Mouse (Mus musculus): Measurements from ENCODE around the gene Tsc22d3. TPM values are rescaled to one million over a fixed set of nuclear protein-coding genes. Genes with fewer than 3 reads are reported as not detected.
A peak's percentile ranks its signal among the peaks of the same experiment; 100 is the strongest.
"Not testable (repeated sequence)": the region's sequence is repeated elsewhere in the genome, so short reads cannot be mapped to it uniquely, and the experiment has no call there.

Gene Tsc22d3
- polyA plus RNA-seq, 1 experiment from 2014 or later = 34.2 TPM

DNA sequence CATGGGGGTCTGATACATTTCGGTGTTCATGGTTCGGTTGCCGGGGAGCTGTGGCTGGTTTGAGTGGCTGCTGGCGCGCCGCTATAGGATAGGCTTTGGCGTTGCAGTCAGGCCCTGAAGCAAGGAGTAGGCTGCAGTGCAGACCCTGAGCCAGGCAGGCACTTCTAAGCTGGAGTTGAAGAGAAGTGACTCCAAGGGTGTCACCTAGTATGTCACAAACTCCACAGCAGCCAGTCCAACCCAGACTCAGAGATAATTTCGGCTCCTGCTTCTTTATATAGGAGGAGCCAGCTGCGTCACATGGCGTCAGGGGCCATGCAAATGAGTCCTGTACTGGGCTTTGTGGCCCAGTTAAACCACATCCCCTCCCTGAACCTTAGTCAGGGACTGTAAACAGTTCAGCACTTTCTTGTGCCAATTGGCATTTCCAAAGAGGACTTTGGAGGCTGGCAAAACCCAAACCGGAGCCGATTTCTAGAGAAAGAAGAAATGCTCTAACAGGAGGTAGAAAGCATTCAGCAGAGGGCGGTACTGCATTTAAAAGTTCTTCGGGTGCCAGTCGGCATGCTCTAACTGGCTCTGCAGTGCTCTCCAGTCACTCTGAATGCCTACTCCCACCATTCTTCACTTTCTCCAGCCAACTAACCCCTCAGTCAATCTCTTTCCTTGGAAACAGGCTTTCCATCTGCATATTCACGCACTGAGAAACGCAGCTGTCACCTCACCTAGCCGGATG lies 57.4 kb downstream of the Tsc22d3 start:
- Histone ChIP-seq H3K27me3 (ENCODE audit: insufficient read depth, low read length) (no peaks in the 10 kb centered on the region), H3K4me3 (ENCODE audit: low read depth, low read length) (peak overlapping the region; percentile 55), H3K4me1 (ENCODE audit: insufficient read depth) (0 out of 2 replicates have a peak, but pooled peaks cover 9% of the 10 kb centered on the region), H3K36me3 (replicated peaks; ENCODE audit: insufficient read depth, low read length) (no peaks in the 10 kb centered on the region), H3K9me3 (ENCODE audit: low read length) (no peaks in the 10 kb centered on the region), H3K9ac (replicated peaks) (peak overlapping the region; percentile 79), H3K4me2 (ENCODE audit: low read depth, low read length) (peak overlapping the region; percentile 68), H3K27ac (ENCODE audit: low read depth) (peak overlapping the region; percentile 91)
- TF ChIP-seq CTCF (IDR thresholded peaks at IDR 0.05; ENCODE audit: low read depth) = peak; percentile 28
- TF ChIP-seq EP300 (IDR thresholded peaks at IDR 0.05; ENCODE audit: low read depth) = peak; percentile 75; the same call in 1 of the 2 replicates
- peak; percentile 81 for DNase-seq
- ATAC-seq = peak; percentile 89
- WGBS (ENCODE audit: insufficient replicate concordance) = 24% methylated on average over 18 of the region's 18 CpGs

DNA sequence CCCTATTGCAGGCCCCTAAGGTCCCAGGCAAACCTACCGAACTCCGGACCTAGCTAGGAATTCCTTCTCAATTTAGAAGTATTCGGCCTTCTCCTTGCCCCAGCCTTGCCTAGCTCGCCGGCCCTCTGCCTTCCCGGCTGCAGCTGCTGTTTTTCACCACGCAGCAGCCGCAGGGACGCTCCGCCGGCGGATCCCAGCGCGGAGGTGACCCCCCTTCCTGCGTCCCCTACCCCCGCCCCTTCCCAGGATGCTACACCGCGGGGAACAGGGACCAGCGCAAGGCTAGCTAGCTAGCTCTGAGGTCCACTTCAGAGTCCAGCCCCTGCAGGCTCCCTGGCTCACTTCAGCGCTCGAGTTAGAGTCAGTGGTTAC lies 58.0 kb downstream of the Tsc22d3 start:
- Histone ChIP-seq H3K4me2 (ENCODE audit: low read depth, low read length) (peak overlapping the region; percentile 68), H3K9ac (replicated peaks) (peak overlapping the region; percentile 79), H3K9me3 (ENCODE audit: low read length) (no peaks in the 10 kb centered on the region), H3K4me1 (ENCODE audit: insufficient read depth) (peaks cover 13% of the 10 kb centered on the region; the same call in 1 of the 2 replicates), H3K27me3 (ENCODE audit: insufficient read depth, low read length) (no peaks in the 10 kb centered on the region), H3K4me3 (ENCODE audit: low read depth, low read length) (peak overlapping the region; percentile 55), H3K27ac (ENCODE audit: low read depth) (peak overlapping the region; percentile 91), H3K36me3 (replicated peaks; ENCODE audit: insufficient read depth, low read length) (no peaks in the 10 kb centered on the region)
- DNase-seq (peak; percentile 38), ATAC-seq (peak; percentile 46)
- TF ChIP-seq CTCF (IDR thresholded peaks at IDR 0.05; ENCODE audit: low read depth) (no peak), EP300 (IDR thresholded peaks at IDR 0.05; ENCODE audit: low read depth) (no peak)
- 9% methylated on average over 20 of the region's 21 CpGs for WGBS (ENCODE audit: insufficient replicate concordance)

DNA sequence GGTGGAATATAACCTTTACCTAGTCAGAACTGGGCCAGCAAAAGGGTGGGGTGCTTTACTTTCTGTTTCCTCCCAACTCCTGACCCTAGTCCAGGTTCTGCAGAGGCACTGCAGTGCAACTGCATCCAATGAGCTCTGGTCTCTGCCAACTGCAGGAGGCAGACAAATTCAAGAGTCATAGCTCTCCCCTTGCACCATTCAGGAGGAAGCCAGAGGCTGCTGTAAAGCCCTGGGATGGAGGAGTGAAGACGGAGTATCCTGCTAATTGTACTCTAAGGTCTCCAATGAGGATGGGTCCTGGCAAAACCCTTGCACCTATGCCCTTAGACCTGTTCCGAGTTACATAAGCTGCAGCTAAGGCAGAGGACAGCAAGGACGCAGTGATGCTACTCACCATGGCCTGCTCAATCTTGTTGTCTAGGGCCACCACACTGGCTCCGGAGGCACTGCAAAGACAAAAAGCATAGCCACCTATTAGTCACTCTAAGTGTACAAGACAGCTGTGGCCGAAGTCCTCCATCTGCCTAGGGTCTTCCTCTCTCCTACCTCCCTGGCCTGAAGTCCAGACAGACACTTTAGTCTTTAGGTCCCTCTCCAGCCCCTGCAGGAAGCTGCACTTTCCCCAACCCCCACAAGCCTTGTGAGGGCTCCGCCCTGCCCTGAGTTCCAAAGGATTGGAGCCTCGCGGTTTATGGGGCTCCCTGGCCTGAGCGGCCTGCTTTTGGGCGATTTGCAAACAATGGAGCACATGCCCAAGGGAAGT lies 58.6 kb downstream of the Tsc22d3 start:
- WGBS (ENCODE audit: insufficient replicate concordance) = 18% methylated on average over 9 of the region's 10 CpGs
- peak overlapping the region; percentile 55 for H3K4me3 ChIP-seq (ENCODE audit: low read depth, low read length)
- no peaks in the 10 kb centered on the region for H3K36me3 ChIP-seq (replicated peaks; ENCODE audit: insufficient read depth, low read length)
- H3K9me3 ChIP-seq (ENCODE audit: low read length) = no peaks in the 10 kb centered on the region
- TF ChIP-seq CTCF (IDR thresholded peaks at IDR 0.05; ENCODE audit: low read depth) = no peak
- DNase-seq (peak; percentile 36), ATAC-seq (peak; percentile 30)
- peaks cover 18% of the 10 kb centered on the region for H3K4me1 ChIP-seq (ENCODE audit: insufficient read depth)
- H3K9ac ChIP-seq (replicated peaks) = peak overlapping the region; percentile 79
- H3K27me3 ChIP-seq (ENCODE audit: insufficient read depth, low read length) = no peaks in the 10 kb centered on the region
- peak overlapping the region; percentile 91 for H3K27ac ChIP-seq (ENCODE audit: low read depth)
- peak overlapping the region; percentile 68 for H3K4me2 ChIP-seq (ENCODE audit: low read depth, low read length)

DNA sequence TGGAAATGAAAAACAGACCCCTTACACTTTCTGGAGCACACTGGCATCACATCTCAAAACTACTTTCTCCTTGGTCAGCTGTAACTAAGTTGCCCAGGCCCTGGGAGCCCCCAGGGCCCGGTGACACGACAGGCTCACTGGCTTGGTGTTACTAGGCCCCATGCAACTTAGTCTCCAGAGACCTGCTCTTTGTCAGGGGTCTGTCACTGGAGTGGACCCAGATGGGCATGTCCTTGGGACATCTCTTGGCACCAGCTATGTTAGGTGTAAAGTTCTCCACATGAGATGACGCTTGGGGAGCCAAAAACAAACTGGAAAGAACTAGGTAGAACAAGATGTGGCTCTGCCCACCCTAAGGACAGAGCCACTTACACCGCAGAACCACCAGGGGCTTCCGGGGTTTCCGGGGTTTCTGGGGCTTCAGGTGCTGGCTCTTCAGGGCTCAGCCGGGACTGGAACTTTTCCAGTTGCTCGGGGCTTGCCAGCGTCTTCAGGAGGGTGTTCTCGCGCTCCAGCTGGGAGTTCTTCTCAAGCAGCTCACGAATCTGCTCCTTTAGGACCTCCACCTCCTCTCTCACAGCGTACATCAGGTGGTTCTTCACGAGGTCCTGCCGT lies 59.9 kb downstream of the Tsc22d3 start:
- peak overlapping the region; percentile 41 for H3K9ac ChIP-seq (replicated peaks)
- no peak for ATAC-seq
- peak overlapping the region; percentile 68 for H3K4me2 ChIP-seq (ENCODE audit: low read depth, low read length)
- 77% methylated on average over 13 of the region's 15 CpGs for WGBS (ENCODE audit: insufficient replicate concordance)
- no peak for TF ChIP-seq CTCF (IDR thresholded peaks at IDR 0.05; ENCODE audit: low read depth)
- no peak for TF ChIP-seq EP300 (IDR thresholded peaks at IDR 0.05; ENCODE audit: low read depth)
- peak overlapping the region; percentile 55 for H3K4me3 ChIP-seq (ENCODE audit: low read depth, low read length)
- DNase-seq = no peak
- no peaks in the 10 kb centered on the region for H3K27me3 ChIP-seq (ENCODE audit: insufficient read depth, low read length)
- peaks cover 18% of the 10 kb centered on the region for H3K4me1 ChIP-seq (ENCODE audit: insufficient read depth)
- H3K36me3 ChIP-seq (replicated peaks; ENCODE audit: insufficient read depth, low read length) = no peaks in the 10 kb centered on the region
- H3K27ac ChIP-seq (ENCODE audit: low read depth) = 0 out of 2 replicates have a peak overlapping the region, but pooled peaks have one; percentile 34
- H3K9me3 ChIP-seq (ENCODE audit: low read length) = no peaks in the 10 kb centered on the region

DNA sequence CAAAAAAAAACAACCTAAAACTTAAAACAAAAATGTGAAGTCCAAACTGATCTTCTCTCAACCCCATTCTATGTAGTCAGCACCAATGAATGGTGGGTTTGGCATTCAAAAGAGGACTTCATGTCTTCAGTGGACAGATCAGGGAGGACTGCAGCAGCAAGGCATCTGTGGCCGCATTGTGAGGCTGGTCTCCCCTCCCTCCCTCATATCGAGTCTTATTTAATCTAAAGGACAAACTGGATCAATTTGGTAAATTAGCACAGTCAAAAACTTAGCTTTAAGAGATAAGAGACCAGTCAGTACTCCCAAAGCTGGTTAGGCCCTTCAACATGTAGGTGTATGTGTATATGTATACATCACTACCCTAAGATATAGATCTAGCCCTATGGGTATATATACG lies 60.6 kb downstream of the Tsc22d3 start:
- not testable (repeated sequence) for H3K27ac ChIP-seq (ENCODE audit: low read depth); ATAC-seq; H3K9me3 ChIP-seq (ENCODE audit: low read length); H3K27me3 ChIP-seq (ENCODE audit: insufficient read depth, low read length); DNase-seq; H3K36me3 ChIP-seq (replicated peaks; ENCODE audit: insufficient read depth, low read length)
- peak overlapping the region; percentile 34; the same call in 1 of the 2 replicates for H3K9ac ChIP-seq (replicated peaks)
- 71% methylated on average over 3 of the region's 3 CpGs for WGBS (ENCODE audit: insufficient replicate concordance)
- H3K4me2 ChIP-seq (ENCODE audit: low read depth, low read length) = peak overlapping the region; percentile 68; the same call in 1 of the 2 replicates
- H3K4me3 ChIP-seq (ENCODE audit: low read depth, low read length) = peak overlapping the region; percentile 55; the same call in 1 of the 2 replicates
- H3K4me1 ChIP-seq (ENCODE audit: insufficient read depth) = peaks cover 18% of the 10 kb centered on the region

DNA sequence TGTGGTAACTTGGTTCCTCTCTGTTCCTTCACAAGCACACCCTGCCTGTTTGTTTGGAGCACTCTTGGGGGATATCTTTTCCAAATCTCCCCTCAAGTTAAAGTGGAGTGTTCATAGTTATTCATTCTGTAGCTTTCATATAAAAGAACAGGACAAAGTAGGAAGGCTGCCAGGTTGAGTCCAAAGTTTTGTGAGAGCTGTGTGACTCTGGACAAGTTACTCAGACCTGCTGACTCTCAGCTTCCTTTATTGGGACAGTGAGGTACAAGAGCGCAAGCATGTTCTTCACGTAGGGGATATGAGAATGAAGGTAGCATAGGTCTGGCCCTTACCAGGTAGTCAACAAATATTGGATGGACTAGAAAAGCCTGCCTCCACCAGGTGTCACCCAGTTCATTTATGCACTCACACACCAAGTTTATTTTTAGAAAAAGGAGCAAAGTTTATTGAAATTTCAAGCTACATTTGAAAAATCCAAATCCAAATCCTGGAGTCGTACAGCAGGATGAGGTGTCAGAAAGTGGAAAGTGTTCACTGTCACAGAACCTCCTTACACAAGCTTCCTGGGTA lies 61.3 kb downstream of the Tsc22d3 start:
- no peak overlapping the region for H3K9ac ChIP-seq (replicated peaks)
- DNase-seq = no peak
- H3K36me3 ChIP-seq (replicated peaks; ENCODE audit: insufficient read depth, low read length) = no peaks in the 10 kb centered on the region
- no peaks in the 10 kb centered on the region for H3K9me3 ChIP-seq (ENCODE audit: low read length)
- 60% methylated on average over 3 of the region's 3 CpGs for WGBS (ENCODE audit: insufficient replicate concordance)
- TF ChIP-seq EP300 (IDR thresholded peaks at IDR 0.05; ENCODE audit: low read depth) (no peak), CTCF (IDR thresholded peaks at IDR 0.05; ENCODE audit: low read depth) (no peak)
- ATAC-seq = no peak
- no peaks in the 10 kb centered on the region for H3K27me3 ChIP-seq (ENCODE audit: insufficient read depth, low read length)
- no peak overlapping the region for H3K4me3 ChIP-seq (ENCODE audit: low read depth, low read length)
- H3K27ac ChIP-seq (ENCODE audit: low read depth) = peak overlapping the region; percentile 55
- peaks cover 17% of the 10 kb centered on the region for H3K4me1 ChIP-seq (ENCODE audit: insufficient read depth)
- H3K4me2 ChIP-seq (ENCODE audit: low read depth, low read length) = peak overlapping the region; percentile 13; the same call in 1 of the 2 replicates

Data from liver, postnatal 0 days (tissue).